Mouse (Mus musculus): ENCODE measurements around the gene Ins2. TPM values are rescaled to one million over a fixed set of nuclear protein-coding genes. Genes with fewer than 3 reads are reported as not detected.

Ins2 gene
- polyA plus RNA-seq, 1 experiment from 2014 or later: not detected

DNA sequence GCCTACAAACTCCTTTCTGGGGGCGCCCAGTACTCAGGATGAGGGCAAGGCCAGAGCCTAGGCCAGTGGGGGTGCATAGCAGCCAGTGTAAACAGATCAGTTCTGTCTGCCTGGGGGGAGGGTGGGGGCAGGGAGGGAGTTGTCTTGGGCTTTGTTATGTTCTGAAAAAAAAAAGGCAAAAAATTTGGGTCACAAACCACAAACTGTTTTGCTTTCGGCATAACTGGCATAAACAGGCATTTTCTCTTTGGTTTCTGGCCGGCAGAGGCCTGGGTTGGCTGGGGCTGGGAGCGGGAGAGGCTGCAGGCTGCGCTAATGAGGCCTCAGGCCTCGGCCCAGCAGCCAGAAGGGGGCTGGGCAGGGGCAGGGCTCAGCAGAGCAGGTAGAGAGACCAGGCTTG is 96.5 kb downstream of the Ins2 start:
- Histone ChIP-seq H3K9ac (no peak overlapping the region), H3K4me3 (no peak overlapping the region), H3K27me3 (replicated peaks) (peaks cover 39% of the 10 kb centered on the region), H3K4me1 (peaks cover 9% of the 10 kb centered on the region), H3K4me2 (no peak overlapping the region), H3K36me3 (no peaks in the 10 kb centered on the region), H3K9me3 (replicated peaks) (no peaks in the 10 kb centered on the region), H3K27ac (0 out of 2 replicates have a peak overlapping the region, but pooled peaks have one; percentile 15)
- 44% methylated on average over 6 of the region's 6 CpGs for WGBS (ENCODE audit: insufficient replicate concordance)
- ATAC-seq: no peak

DNA sequence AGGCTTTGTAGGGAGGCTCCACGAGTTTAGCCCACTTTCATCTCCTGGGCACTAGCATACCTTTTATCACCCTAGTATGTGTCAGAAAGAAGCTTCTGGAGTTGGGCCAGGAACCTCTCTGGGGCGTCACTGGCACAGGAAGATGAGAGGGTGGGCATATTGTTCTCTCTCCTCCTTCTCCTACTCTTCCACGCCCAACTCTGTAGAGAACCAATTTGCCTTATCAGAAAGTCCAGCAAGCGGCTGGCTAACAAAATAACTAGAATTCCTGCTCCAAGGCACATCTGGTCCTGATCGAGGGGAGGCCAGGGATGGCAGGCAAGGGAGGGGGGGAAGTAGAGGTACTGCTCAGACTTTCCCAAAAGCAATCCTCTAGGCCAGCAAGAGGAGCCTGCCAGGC is 98.1 kb downstream of the Ins2 start:
- no peaks in the 10 kb centered on the region for H3K9me3 ChIP-seq (replicated peaks)
- H3K27ac ChIP-seq: no peak overlapping the region

DNA sequence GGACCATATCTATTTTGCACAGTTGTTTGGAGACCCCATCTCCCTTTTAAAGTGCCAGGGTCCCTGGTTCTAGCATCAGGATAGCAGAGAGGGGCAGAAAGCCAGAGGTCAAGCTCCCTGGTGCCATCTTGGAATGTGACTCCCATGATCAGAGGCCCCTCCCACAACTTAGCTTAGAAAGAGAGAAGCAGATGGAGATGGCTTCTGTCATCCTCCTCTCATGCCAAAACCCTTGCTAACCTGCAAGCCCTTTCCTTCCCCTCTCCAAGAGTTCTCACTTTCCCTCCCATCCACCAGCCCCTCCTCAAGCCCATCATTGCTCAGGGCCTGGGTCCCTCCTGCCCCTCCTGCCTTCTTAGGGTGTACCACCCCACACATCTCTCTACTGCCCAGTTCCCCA is 107.0 kb downstream of the Ins2 start:
- Histone ChIP-seq H3K27me3 (replicated peaks) (peaks cover 32% of the 10 kb centered on the region), H3K36me3 (no peaks in the 10 kb centered on the region), H3K9me3 (replicated peaks) (no peaks in the 10 kb centered on the region), H3K9ac (no peak overlapping the region), H3K4me1 (peaks cover 3% of the 10 kb centered on the region; the same call in 1 of the 2 replicates), H3K27ac (no peak overlapping the region), H3K4me2 (no peak overlapping the region), H3K4me3 (no peak overlapping the region)
- ATAC-seq: no peak

More for the DNA sequence above, 98.1 kb downstream of the Ins2 start:
- Histone ChIP-seq H3K4me2 (no peak overlapping the region), H3K36me3 (no peaks in the 10 kb centered on the region), H3K27me3 (replicated peaks) (peaks cover 23% of the 10 kb centered on the region; the same call in 1 of the 2 replicates), H3K4me3 (no peak overlapping the region), H3K4me1 (peaks cover 9% of the 10 kb centered on the region), H3K9ac (no peak overlapping the region)
- WGBS (ENCODE audit: insufficient replicate concordance): 23% methylated on average over 5 of the region's 5 CpGs
- ATAC-seq: peak; percentile 14; the same call in 1 of the 2 replicates

DNA sequence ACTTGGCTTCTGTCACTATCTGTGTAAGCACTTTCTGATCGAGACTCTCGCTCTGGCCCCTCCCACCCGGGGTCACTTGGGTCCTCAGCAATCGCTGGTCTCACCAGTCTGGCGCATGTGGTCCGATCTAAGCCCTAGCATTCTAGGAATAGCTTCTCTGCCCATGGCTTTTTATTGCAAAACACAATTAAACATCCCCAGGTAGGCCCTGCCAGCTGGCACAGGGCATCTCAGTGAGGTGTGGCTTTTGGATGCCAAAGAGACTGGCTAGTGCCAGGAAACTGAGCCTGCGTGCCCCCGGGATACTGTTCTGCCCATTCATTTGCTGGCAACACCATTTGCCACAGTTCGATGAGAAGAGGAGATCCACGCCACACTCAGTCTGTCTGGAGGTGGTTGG is 112.5 kb downstream of the Ins2 start:
- Histone ChIP-seq H3K9ac (no peak overlapping the region), H3K36me3 (no peaks in the 10 kb centered on the region), H3K27me3 (replicated peaks) (peaks cover 45% of the 10 kb centered on the region), H3K4me3 (no peak overlapping the region), H3K9me3 (replicated peaks) (no peaks in the 10 kb centered on the region), H3K27ac (no peak overlapping the region), H3K4me2 (no peak overlapping the region), H3K4me1 (no peaks in the 10 kb centered on the region)
- ATAC-seq: no peak
- WGBS (ENCODE audit: insufficient replicate concordance): 67% methylated on average over 10 of the region's 10 CpGs

DNA sequence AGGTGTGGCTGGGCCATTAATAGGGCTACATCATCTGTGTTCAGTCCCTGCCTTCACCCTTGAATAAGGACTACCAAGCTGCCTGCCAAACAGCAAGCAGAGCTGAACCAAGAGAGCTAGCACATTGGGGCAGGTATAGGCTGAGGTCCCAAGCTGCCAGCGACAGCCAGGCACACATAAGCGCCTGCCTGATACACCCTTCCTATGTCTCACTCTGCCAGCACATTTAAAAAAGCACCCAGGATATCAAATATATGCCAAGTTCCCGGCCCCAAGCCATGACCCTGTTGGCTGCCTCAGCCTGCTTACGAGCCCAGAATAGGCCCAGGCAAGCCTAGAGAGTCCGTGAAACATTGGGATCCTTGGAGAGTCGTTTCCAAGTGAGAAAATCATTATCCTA is 113.4 kb downstream of the Ins2 start:
- Histone ChIP-seq H3K27ac (no peak overlapping the region), H3K36me3 (no peaks in the 10 kb centered on the region), H3K4me1 (no peaks in the 10 kb centered on the region), H3K27me3 (replicated peaks) (peaks cover 37% of the 10 kb centered on the region), H3K9me3 (replicated peaks) (no peaks in the 10 kb centered on the region), H3K4me2 (no peak overlapping the region), H3K4me3 (no peak overlapping the region), H3K9ac (no peak overlapping the region)
- WGBS (ENCODE audit: insufficient replicate concordance): 68% methylated on average over 6 of the region's 6 CpGs
- ATAC-seq: no peak

MicroRNAs within 50 kb of the gene (microRNA counts, 519-probe panel; counts per million panel counts)
- 582 counts per million, percentile 70 among the panel's probes with 10 or more counts for microRNA mmu-miR-483

Small RNA genes lying within 50 kb of the gene (microRNA-seq; reads per million reads assigned to microRNA genes)
- 3,787 reads per million, percentile 87 among the genes with 10 or more reads in this experiment for gene Mir483

Other genes with a start within 250 kb of the Ins2 start
- gene Tnnt3, start 244.5 kb downstream of the Ins2 start, polyA plus RNA-seq (2016; fragmentation: Nextera tagmentation; extraction: Ambion mirVana): 0.51 TPM in 1 of 2 replicates, not detected in the other
- 10.4 and 14.4 TPM in 2 replicates for gene Mrpl23, start 210.7 kb downstream of the Ins2 start, polyA plus RNA-seq (2016; fragmentation: Nextera tagmentation; extraction: Ambion mirVana)
- 354 and 377 TPM in 2 replicates for gene Igf2, start 76.6 kb downstream of the Ins2 start, polyA plus RNA-seq (2016; fragmentation: Nextera tagmentation; extraction: Ambion mirVana)
- gene Gm49394, start 73.4 kb downstream of the Ins2 start, polyA plus RNA-seq (2016; fragmentation: Nextera tagmentation; extraction: Ambion mirVana): not detected in 2 replicates
- gene Th, start 187.7 kb upstream of the Ins2 start, polyA plus RNA-seq (2016; fragmentation: Nextera tagmentation; extraction: Ambion mirVana): 0.35 TPM in 1 of 2 replicates, not detected in the other
- gene Ascl2, start 225.9 kb upstream of the Ins2 start, polyA plus RNA-seq (2016; fragmentation: Nextera tagmentation; extraction: Ambion mirVana): 1.3 TPM in 2 replicates